Mouse (Mus musculus) embryonic facial prominence, embryonic 15.5 days (tissue): ENCODE results near the gene Fndc9. TPM values are rescaled to one million over a fixed set of nuclear protein-coding genes. Genes with fewer than 3 reads are reported as not detected.
A peak's percentile ranks its signal among the peaks of the same experiment; 100 is the strongest.

ENCODE experiments used
- ATAC-seq: fragments of 200-750 bp; cut with Nextera tagmentation; 2 replicates; pipeline ENCODE4 v1.8.0; 2017; ENCODE audit warnings: low read depth, moderate TSS enrichment; ENCODE audit not compliant: insufficient number of reproducible peaks, low FRiP score, low TSS enrichment
- H3K27ac ChIP-seq: fragments of 300-500 bp; sonication (generic); replicated peaks from 2 replicates; pipeline ENCODE4 v1.5.1; 2015; ENCODE audit warnings: mild to moderate bottlenecking, inconsistent platforms
- H3K27me3 ChIP-seq: fragments of 300-500 bp; sonication (generic); 2 replicates; pipeline ENCODE4 v1.6.1; 2015; ENCODE audit warnings: inconsistent platforms
- H3K36me3 ChIP-seq: fragments of 300-500 bp; sonication (generic); 2 replicates; pipeline ENCODE4 v1.6.1; 2015; ENCODE audit warnings: mild to moderate bottlenecking, inconsistent platforms
- H3K4me1 ChIP-seq: fragments of 300-500 bp; sonication (generic); 2 replicates; pipeline ENCODE4 v1.6.1; 2015; ENCODE audit warnings: inconsistent platforms
- H3K4me2 ChIP-seq: fragments of 300-500 bp; sonication (generic); replicated peaks from 2 replicates; pipeline ENCODE4 v1.6.1; 2015; ENCODE audit warnings: mild to moderate bottlenecking, inconsistent platforms
- H3K4me3 ChIP-seq: fragments of 300-500 bp; sonication (generic); replicated peaks from 2 replicates; pipeline ENCODE4 v1.5.1; 2015; ENCODE audit warnings: mild to moderate bottlenecking, inconsistent platforms
- H3K9ac ChIP-seq: fragments of 300-500 bp; sonication (generic); 2 replicates; pipeline ENCODE4 v1.6.1; 2015; ENCODE audit warnings: inconsistent platforms
- H3K9me3 ChIP-seq: fragments of 300-500 bp; sonication (generic); replicated peaks from 2 replicates; pipeline ENCODE4 v1.6.1; 2016; ENCODE audit warnings: inconsistent platforms
- WGBS: fragments of 180-500 bp; shearing (Covaris S2); methylation state at CpG from one replicate; pipeline ENCODE4 v1.1.7; 2015; 5-methylcytosine and 5-hydroxymethylcytosine counted together
- polyA plus RNA-seq: library from polyadenylated mRNA; unstranded; fragments of >200 nt; fragmentation: Nextera tagmentation; extraction: Ambion mirVana; gene quantifications from 2 replicates; pipeline ENCODE4 v1.2.1, GENCODE M21; 2015

The Fndc9 gene
- 2.9 and 3.4 TPM in 2 replicates for polyA plus RNA-seq

DNA sequence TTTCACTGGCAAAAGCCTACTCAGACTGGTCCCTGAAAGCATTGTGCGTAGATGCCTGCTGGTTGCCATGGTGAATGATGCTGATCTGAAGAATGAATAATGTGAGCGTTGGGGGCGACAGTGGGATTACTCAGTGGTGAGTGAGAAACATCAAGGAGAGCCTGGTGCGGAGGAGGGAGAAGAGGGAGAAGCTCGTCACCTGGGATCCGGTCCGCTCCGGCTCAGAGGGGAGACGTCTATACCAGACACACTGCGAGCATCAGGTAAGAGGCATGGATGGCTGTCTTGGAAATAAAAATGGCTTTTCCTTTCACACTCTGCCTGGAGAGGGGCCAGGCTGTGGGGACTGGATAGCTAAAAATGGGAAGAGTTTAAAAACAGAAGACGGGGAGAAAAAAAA lies at the start of gene Fndc9:
Fndc9 (plus strand) TSS at position 198 of the 400 bp plus-strand sequence.
- no peaks in the 10 kb centered on the region for H3K27me3 ChIP-seq
- H3K9ac ChIP-seq: no peak within 1 kb of the TSS
- no peak for ATAC-seq
- H3K9me3 ChIP-seq: no peaks in the 10 kb centered on the region
- 80% methylated on average over 11 of the region's 11 CpGs for WGBS
- H3K4me1 ChIP-seq: no peaks in the 10 kb centered on the region
- no peaks in the 10 kb centered on the region for H3K36me3 ChIP-seq
- H3K4me3 ChIP-seq: no peak within 1 kb of the TSS
- no peak within 1 kb of the TSS for H3K4me2 ChIP-seq
- no peak within 1 kb of the TSS for H3K27ac ChIP-seq

DNA sequence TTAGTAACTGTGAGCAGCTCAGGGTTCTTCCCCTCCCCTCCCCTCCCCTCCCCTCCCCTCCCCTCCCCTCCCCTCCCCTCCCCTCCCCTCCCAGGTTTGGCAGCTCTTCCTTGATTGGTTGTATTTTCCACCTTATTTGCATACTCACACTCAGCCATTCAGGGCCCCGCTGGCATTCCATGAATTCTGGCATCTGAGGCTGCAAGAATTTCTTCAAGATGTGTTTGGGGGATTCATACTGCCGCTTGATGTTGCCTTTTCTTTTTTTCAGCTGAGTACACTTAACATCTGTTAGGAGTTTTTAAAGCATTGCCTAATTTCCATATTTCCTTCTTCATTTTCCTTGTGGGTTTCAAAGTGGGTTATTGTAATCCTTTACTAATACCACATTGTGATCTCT lies 47.0 kb upstream of the Fndc9 start:
- Histone ChIP-seq H3K9me3 (no peaks in the 10 kb centered on the region), H3K27ac (peak overlapping the region; percentile 71; the same call in 1 of the 2 replicates), H3K36me3 (no peaks in the 10 kb centered on the region), H3K4me2 (no peak overlapping the region), H3K9ac (no peak overlapping the region), H3K27me3 (no peaks in the 10 kb centered on the region), H3K4me3 (no peak overlapping the region), H3K4me1 (peaks cover 23% of the 10 kb centered on the region; the same call in 1 of the 2 replicates)
- ATAC-seq: 0 out of 2 replicates have a peak, but pooled peaks have one; percentile 39
- 11% methylated on average over 2 of the region's 2 CpGs for WGBS

DNA sequence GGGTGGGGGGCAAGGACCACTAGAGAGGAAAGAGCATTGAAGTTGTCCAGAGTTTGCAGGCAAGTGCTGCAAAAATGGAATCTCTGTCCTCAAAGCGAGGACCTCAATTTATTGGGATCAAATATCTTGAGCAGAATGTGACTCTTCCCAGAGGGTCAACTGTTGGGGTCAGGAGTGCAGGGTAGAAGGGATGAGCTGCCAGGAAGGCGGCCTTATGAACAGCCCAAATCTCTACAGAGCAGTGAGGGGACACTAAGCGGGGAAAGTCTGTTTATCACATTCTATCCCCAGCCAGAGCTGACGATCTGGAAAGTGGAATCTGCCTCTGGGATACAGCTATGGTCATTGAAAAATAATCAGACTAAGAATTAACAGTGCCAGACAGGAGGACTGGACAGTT lies 41.2 kb upstream of the Fndc9 start:
- H3K9ac ChIP-seq: no peak overlapping the region
- no peak overlapping the region for H3K4me2 ChIP-seq
- no peaks in the 10 kb centered on the region for H3K36me3 ChIP-seq
- ATAC-seq: no peak
- H3K4me3 ChIP-seq: no peak overlapping the region
- H3K27ac ChIP-seq: no peak overlapping the region
- H3K9me3 ChIP-seq: no peaks in the 10 kb centered on the region
- WGBS: 62% methylated on average over 4 of the region's 4 CpGs
- peaks cover 9% of the 10 kb centered on the region; the same call in 1 of the 2 replicates for H3K4me1 ChIP-seq
- H3K27me3 ChIP-seq: no peaks in the 10 kb centered on the region

DNA sequence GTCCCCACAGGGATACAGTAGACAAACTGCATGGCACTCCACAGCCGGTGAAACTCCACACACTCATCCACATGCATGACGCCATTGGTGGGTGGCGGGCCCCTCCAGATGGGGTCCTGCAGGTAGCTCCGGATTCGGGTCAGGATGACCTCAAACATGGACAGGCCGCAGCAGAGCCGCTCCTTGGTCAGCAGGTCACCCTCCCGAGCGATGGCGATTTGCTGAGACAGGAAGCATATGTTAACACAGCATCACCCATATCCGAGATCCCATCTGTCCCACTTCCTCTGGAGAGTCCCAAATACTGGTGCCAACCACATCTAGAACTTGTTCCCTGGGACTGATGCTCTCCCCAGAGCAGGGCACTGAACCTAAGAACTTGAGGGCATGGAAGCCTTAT lies 34.7 kb upstream of the Fndc9 start:
- H3K4me3 ChIP-seq: no peak overlapping the region
- H3K36me3 ChIP-seq: no peaks in the 10 kb centered on the region
- no peak overlapping the region for H3K4me2 ChIP-seq
- peaks cover 4% of the 10 kb centered on the region; the same call in 1 of the 2 replicates for H3K4me1 ChIP-seq
- no peak overlapping the region for H3K27ac ChIP-seq
- no peaks in the 10 kb centered on the region for H3K27me3 ChIP-seq
- no peak for ATAC-seq
- H3K9ac ChIP-seq: no peak overlapping the region
- H3K9me3 ChIP-seq: no peaks in the 10 kb centered on the region
- 90% methylated on average over 11 of the region's 11 CpGs for WGBS

DNA sequence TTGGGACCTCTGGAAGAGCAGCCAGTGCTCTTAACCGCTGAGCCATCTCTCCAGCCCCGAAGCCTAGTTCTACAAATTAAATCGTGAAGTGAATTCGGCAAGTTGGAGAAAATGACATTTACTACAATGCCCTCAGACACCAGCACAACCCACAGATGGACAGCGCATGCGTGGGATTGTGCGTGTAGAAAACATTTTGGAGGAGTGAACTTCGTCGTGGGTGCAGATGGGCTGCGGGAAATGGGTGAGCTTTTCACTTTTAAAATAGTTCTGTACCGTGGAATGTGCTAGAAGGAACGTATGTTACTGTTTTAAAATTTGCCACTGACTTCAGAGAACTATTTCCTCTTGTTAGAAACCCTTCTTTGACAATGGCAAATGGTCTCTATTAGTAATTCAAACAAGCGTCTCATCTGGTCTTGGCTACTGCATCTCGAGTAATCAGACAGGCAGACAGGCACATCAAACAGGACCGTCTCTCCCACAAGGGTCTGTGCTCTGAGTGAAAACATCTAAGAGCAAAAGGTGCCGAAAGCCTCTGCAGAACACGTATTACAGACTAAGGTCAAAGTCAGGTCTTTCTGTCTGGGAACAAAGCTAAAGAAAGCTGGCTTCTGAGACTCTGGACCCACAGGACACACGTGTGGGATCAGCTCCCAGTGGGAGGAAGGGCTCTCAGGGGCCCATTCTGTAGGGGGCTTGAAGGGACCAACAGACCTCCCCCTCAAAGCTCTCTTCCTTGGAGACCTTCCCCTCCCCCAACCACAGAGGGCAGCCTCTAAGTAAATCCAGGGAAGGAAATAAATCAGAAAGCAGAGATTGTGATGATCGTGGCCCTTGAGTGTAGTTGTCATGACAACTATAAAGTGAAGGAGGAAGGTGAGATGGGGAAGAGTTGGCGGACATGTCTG lies 33.4 kb upstream of the Fndc9 start:
- ATAC-seq: no peak
- Histone ChIP-seq H3K9ac (no peak overlapping the region), H3K4me1 (peaks cover 4% of the 10 kb centered on the region; the same call in 1 of the 2 replicates), H3K4me2 (no peak overlapping the region), H3K9me3 (no peaks in the 10 kb centered on the region), H3K27ac (no peak overlapping the region), H3K4me3 (no peak overlapping the region), H3K36me3 (no peaks in the 10 kb centered on the region), H3K27me3 (no peaks in the 10 kb centered on the region)
- 36% methylated on average over 20 of the region's 20 CpGs for WGBS

DNA sequence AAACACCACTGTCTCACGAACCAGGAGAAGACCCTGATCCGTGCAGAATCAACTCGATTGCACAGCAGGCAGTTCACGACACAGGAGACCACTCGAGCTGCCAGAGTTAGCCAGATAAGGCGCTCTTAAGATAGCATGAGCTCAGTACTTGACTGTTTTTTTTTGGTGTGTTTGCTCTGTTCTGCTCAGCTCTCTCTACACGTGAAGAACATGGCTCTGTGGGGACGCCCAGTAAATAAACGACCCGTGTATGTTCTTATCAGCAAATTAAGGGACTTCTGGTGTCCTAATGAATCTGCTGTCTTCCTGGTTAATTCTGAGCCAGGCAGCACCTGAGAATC lies 32.8 kb upstream of the Fndc9 start:
- Histone ChIP-seq H3K9me3 (no peaks in the 10 kb centered on the region), H3K36me3 (no peaks in the 10 kb centered on the region), H3K4me2 (no peak overlapping the region), H3K27ac (no peak overlapping the region), H3K9ac (no peak overlapping the region), H3K4me3 (no peak overlapping the region), H3K4me1 (peaks cover 4% of the 10 kb centered on the region; the same call in 1 of the 2 replicates), H3K27me3 (no peaks in the 10 kb centered on the region)
- WGBS: 63% methylated on average over 10 of the region's 10 CpGs
- no peak for ATAC-seq

DNA sequence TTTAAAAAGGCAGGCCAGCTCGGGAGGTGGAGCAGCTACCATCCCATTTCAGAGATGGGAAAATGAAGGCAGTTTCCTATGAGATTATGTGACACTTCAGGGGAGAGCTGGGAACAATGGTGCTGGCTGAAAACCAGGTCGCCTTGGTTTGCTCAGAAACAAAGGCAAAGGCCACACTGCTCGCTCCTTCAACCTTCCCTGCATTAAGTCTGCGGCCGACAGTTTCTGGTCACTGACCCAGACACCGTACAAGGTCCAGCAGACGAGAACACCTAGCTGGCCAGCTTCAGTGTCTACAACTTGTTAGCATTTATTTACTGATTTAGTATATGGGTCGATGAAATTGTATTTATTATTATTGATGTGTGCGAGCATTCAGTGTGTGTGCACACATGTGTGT lies 30.5 kb upstream of the Fndc9 start:
- Histone ChIP-seq H3K9me3 (no peaks in the 10 kb centered on the region), H3K4me2 (no peak overlapping the region), H3K27me3 (no peaks in the 10 kb centered on the region), H3K4me1 (peaks cover 4% of the 10 kb centered on the region; the same call in 1 of the 2 replicates), H3K9ac (no peak overlapping the region), H3K36me3 (no peaks in the 10 kb centered on the region), H3K4me3 (no peak overlapping the region), H3K27ac (no peak overlapping the region)
- 90% methylated on average over 9 of the region's 9 CpGs for WGBS
- no peak for ATAC-seq

DNA sequence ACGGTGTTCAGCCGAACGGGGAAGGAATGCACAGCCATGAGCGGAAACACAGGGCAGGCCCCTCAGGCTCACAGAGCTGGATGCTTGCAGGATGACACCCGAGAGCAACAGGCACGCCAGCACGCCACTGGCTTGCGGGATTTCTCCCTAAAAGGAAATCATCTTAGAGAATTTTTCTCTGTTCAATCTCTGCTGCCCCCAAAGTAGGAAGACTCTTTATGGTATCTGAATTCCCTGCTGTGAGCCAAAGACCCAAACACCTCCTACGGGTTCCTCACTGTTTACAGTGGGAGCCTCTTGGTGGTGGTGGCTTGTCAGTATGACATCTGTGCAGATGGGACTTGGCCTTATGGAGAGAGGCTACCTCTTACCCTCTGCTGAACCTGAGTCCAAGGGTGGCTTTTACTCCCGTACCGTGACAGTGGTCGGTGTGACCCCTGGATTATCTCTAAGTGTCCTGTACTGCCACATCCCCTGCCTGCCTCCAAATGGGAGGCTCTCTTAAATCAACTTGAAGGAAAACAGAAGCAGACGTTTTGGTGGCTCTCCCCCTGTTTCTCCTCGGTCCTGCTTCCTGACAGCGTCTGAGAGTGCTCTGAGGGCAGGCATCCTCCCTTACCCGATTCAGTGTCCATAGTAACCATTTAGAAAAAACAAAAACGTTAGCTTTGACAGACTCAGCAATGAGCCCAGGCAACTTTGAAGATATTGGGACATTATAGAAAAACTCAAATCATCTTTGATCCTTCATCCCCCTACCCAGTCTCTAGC lies 29.5 kb upstream of the Fndc9 start:
- ATAC-seq: no peak
- H3K9me3 ChIP-seq: no peaks in the 10 kb centered on the region
- H3K27me3 ChIP-seq: no peaks in the 10 kb centered on the region
- peaks cover 4% of the 10 kb centered on the region; the same call in 1 of the 2 replicates for H3K4me1 ChIP-seq
- H3K4me2 ChIP-seq: no peak overlapping the region
- H3K4me3 ChIP-seq: no peak overlapping the region
- WGBS: 47% methylated on average over 17 of the region's 17 CpGs
- H3K27ac ChIP-seq: no peak overlapping the region
- H3K9ac ChIP-seq: no peak overlapping the region
- no peaks in the 10 kb centered on the region for H3K36me3 ChIP-seq

DNA sequence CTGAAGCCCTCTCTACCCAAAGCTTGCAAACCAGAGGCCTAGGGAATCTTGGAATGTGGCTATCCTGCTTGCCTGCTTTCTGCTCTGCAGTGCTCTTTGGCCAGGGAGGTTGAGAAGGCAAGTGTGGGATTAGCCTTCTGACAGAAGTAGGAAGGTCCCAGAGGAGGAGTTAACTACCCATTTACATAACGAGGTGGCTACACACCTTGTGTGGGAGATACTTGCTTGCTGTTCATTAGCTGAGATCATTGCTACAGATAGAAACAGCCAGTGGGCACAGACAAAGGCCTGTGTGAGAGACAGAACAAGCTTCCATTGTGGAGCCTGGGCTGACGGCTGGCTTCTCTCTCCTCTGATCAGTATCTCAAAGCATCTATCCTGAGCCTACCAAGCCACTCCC lies 25.4 kb upstream of the Fndc9 start:
- 47% methylated on average over 2 of the region's 2 CpGs for WGBS
- no peak for ATAC-seq
- H3K27ac ChIP-seq: no peak overlapping the region

DNA sequence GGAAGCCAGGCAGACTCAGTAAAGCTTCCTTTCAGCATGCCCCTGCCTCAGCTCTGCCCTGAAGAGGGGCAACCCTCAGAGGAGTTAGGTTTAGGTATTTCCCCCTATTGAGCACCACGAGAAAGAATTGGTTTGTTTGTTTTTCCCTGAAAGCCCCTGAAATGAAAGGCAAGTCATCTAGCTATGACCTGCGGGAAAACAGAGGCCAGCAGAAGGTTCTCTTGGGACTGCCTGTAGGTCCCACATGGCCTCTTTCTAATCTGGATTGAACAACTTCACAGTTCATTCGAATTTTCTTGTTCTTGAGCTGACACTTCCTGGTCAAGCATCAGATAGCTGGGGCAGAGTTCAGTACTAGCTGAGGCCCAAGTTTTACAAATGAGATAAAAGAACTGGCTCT lies 23.5 kb upstream of the Fndc9 start:
- WGBS: 38% methylated on average over 3 of the region's 3 CpGs
- Histone ChIP-seq H3K4me2 (no peak overlapping the region), H3K36me3 (no peaks in the 10 kb centered on the region), H3K9ac (no peak overlapping the region), H3K27ac (no peak overlapping the region), H3K27me3 (no peaks in the 10 kb centered on the region), H3K4me1 (peaks cover 28% of the 10 kb centered on the region), H3K4me3 (no peak overlapping the region), H3K9me3 (no peaks in the 10 kb centered on the region)
- ATAC-seq: no peak

More for the DNA sequence above, 25.4 kb upstream of the Fndc9 start:
- peaks cover 20% of the 10 kb centered on the region for H3K4me1 ChIP-seq
- H3K36me3 ChIP-seq: no peaks in the 10 kb centered on the region
- no peaks in the 10 kb centered on the region for H3K27me3 ChIP-seq
- H3K9me3 ChIP-seq: no peaks in the 10 kb centered on the region
- no peak overlapping the region for H3K4me3 ChIP-seq
- no peak overlapping the region for H3K4me2 ChIP-seq
- H3K9ac ChIP-seq: no peak overlapping the region

DNA sequence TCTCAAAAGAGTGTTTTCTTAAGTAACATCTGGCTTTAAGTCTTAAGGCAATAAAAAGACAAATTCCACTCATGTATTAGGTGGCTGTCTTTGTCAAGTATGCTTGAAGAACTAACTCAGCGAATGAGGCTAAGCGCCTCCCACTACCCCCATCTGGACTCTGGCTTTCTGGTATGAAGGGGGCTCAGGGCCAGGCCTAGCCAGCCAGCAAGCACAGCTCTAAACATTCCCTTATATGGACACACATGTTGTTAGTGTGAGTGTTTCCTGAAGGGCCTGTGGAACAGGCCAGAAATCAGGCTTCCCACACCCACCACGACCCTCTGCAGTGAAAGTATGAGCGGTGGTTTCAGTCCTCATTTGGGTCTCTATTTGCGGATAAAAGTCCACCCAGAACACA lies 21.5 kb upstream of the Fndc9 start:
- Histone ChIP-seq H3K4me3 (no peak overlapping the region), H3K4me2 (no peak overlapping the region), H3K9me3 (no peaks in the 10 kb centered on the region), H3K9ac (no peak overlapping the region), H3K27me3 (no peaks in the 10 kb centered on the region), H3K36me3 (no peaks in the 10 kb centered on the region), H3K4me1 (peaks cover 28% of the 10 kb centered on the region), H3K27ac (peak overlapping the region; percentile 92)
- 39% methylated on average over 5 of the region's 5 CpGs for WGBS
- peak; percentile 82 for ATAC-seq
